Mouse (Mus musculus) CH12.LX (cell line): ENCODE results near the gene Suox. TPM values are rescaled to one million over a fixed set of nuclear protein-coding genes. Genes with fewer than 3 reads are reported as not detected.

Source experiments
- DNase-seq: peaks from one replicate; pipeline ENCODE4 v3.0.0-alpha.2; 2013; ENCODE audit errors: extremely low read depth
- H3K27ac ChIP-seq: 2 replicates; pipeline ENCODE4 v1.5.1; 2012; ENCODE audit warnings: low read depth, mild to moderate bottlenecking, control low read depth, moderate library complexity; ENCODE audit not compliant: insufficient read depth
- H3K27me3 ChIP-seq: replicated peaks from 2 replicates; pipeline ENCODE3; 2012; ENCODE audit warnings: inconsistent platforms
- H3K36me3 ChIP-seq, 2 experiments: replicated peaks in 1 of 2; 2 replicates each; pipeline versions ENCODE3 to v1.6.1; 2012; ENCODE audit warnings: inconsistent platforms in 1 of 2, low read length in 1 of 2, mild to moderate bottlenecking in 1 of 2, mixed read lengths in 1 of 2, moderate library complexity in 1 of 2; ENCODE audit not compliant: control insufficient read depth in 1 of 2, insufficient read depth in 1 of 2
- H3K4me1 ChIP-seq, 2 experiments: 2 replicates each; pipeline ENCODE4 v1.6.1; 2012; ENCODE audit warnings: inconsistent platforms in 1 of 2, moderate library complexity in 1 of 2; ENCODE audit not compliant: insufficient read depth in 2 of 2, control insufficient read depth in 1 of 2
- H3K4me2 ChIP-seq: 2 replicates; pipeline ENCODE4 v1.6.1; 2012; ENCODE audit warnings: low read depth, mild to moderate bottlenecking, control low read depth; ENCODE audit not compliant: poor library complexity, insufficient read depth, severe bottlenecking
- H3K4me3 ChIP-seq, 3 experiments: fragments of 150-350 bp in 1 of 3; sonication (generic) in 1 of 3; replicated peaks in 1 of 3; 2 replicates each; pipeline versions ENCODE3 to v1.5.1; 2011 to 2012; ENCODE audit warnings: low read depth in 2 of 3, low read length in 2 of 3, mild to moderate bottlenecking in 2 of 3, moderate library complexity in 2 of 3, control low read depth in 1 of 3, improper control_type of control experiment in 1 of 3, inconsistent platforms in 1 of 3, mixed read lengths in 1 of 3; ENCODE audit not compliant: poor library complexity in 1 of 3
- H3K79me2 ChIP-seq: replicated peaks from 2 replicates; pipeline ENCODE4 v1.6.1; 2012; ENCODE audit warnings: mild to moderate bottlenecking, moderate library complexity; ENCODE audit not compliant: control insufficient read depth, poor library complexity, insufficient read depth, severe bottlenecking; ENCODE audit errors: extremely low read depth
- H3K9ac ChIP-seq: 2 replicates; pipeline ENCODE4 v1.6.1; 2012; ENCODE audit warnings: low read depth, mild to moderate bottlenecking, control low read depth, moderate library complexity; ENCODE audit not compliant: insufficient read depth
- H3K9me3 ChIP-seq: replicated peaks from 2 replicates; pipeline ENCODE3; 2012; ENCODE audit warnings: low read length, inconsistent platforms, mixed read lengths
- BHLHE40 ChIP-seq: IDR thresholded peaks from 2 replicates; pipeline ENCODE4 v1.6.1; 2011; ENCODE audit warnings: mild to moderate bottlenecking, low read depth, low read length, improper control_type of control experiment
- CTCF ChIP-seq, 2 experiments: IDR thresholded peaks in 1 of 2; conservative IDR thresholded peaks in 1 of 2; 2 replicates each; pipeline ENCODE4 v1.5.1; 2011 to 2012; ENCODE audit warnings: low read depth in 2 of 2, low read length in 2 of 2, improper control_type of control experiment in 1 of 2, inconsistent platforms in 1 of 2, mild to moderate bottlenecking in 1 of 2, moderate library complexity in 1 of 2
- E2F4 ChIP-seq: IDR thresholded peaks from 2 replicates; pipeline ENCODE4 v1.6.1; 2011; ENCODE audit warnings: low read depth, low read length, improper control_type of control experiment; ENCODE audit not compliant: insufficient replicate concordance
- ELF1 ChIP-seq: IDR thresholded peaks from 2 replicates; pipeline ENCODE4 v1.6.1; 2014; ENCODE audit warnings: low read depth, mild to moderate bottlenecking, inconsistent platforms, low read length, improper control_type of control experiment
- IRF4 ChIP-seq: IDR thresholded peaks from 2 replicates; pipeline ENCODE4 v1.6.1; 2014; ENCODE audit warnings: low read depth, mild to moderate bottlenecking, inconsistent platforms, low read length, improper control_type of control experiment
- JUND ChIP-seq: conservative IDR thresholded peaks from 2 replicates; pipeline ENCODE4 v1.6.1; 2011; ENCODE audit warnings: low read depth, low read length, improper control_type of control experiment
- MAX ChIP-seq: IDR thresholded peaks from 2 replicates; pipeline ENCODE4 v1.6.1; 2011; ENCODE audit warnings: low read length, improper control_type of control experiment
- MAZ ChIP-seq: IDR thresholded peaks from 2 replicates; pipeline ENCODE4 v1.6.1; 2012; ENCODE audit warnings: low read depth, mild to moderate bottlenecking, inconsistent platforms, low read length, improper control_type of control experiment, moderate library complexity
- NRF1 ChIP-seq: IDR thresholded peaks from 2 replicates; pipeline ENCODE4 v1.6.1; 2014; ENCODE audit warnings: low read depth, mild to moderate bottlenecking, inconsistent platforms, low read length, improper control_type of control experiment, moderate library complexity
- PAX5 ChIP-seq: IDR thresholded peaks from 2 replicates; pipeline ENCODE4 v1.6.1; 2012; ENCODE audit warnings: low read length, inconsistent platforms, mixed read lengths
- POLR2AphosphoS2 ChIP-seq: IDR thresholded peaks from 2 replicates; pipeline ENCODE4 v1.6.1; 2011; ENCODE audit warnings: low read depth, low read length, improper control_type of control experiment
- RAD21 ChIP-seq: IDR thresholded peaks from 2 replicates; pipeline ENCODE4 v1.6.1; 2011; ENCODE audit warnings: low read depth, mild to moderate bottlenecking, low read length, improper control_type of control experiment, moderate library complexity
- RCOR1 ChIP-seq: conservative IDR thresholded peaks from 2 replicates; pipeline ENCODE4 v1.6.1; 2012; ENCODE audit warnings: low read depth, mild to moderate bottlenecking, inconsistent platforms, low read length, improper control_type of control experiment
- SIN3A ChIP-seq: IDR thresholded peaks from 2 replicates; pipeline ENCODE4 v1.6.1; 2012; ENCODE audit warnings: low read length, improper control_type of control experiment, inconsistent platforms
- TBP ChIP-seq: conservative IDR thresholded peaks from 2 replicates; pipeline ENCODE4 v1.6.1; 2011; ENCODE audit warnings: low read depth, low read length, improper control_type of control experiment
- UBTF ChIP-seq: IDR thresholded peaks from 2 replicates; pipeline ENCODE4 v1.6.1; 2012; ENCODE audit warnings: low read depth, mild to moderate bottlenecking, inconsistent platforms, low read length, improper control_type of control experiment, moderate library complexity
- USF2 ChIP-seq: conservative IDR thresholded peaks from 2 replicates; pipeline ENCODE4 v1.6.1; 2011; ENCODE audit warnings: low read depth, low read length, improper control_type of control experiment
- ZC3H11A ChIP-seq: IDR thresholded peaks from 2 replicates; pipeline ENCODE4 v1.6.1; 2012; ENCODE audit warnings: low read depth, mild to moderate bottlenecking, inconsistent platforms, low read length, improper control_type of control experiment
- ZKSCAN1 ChIP-seq: IDR thresholded peaks from 2 replicates; pipeline ENCODE4 v1.6.1; 2012; ENCODE audit warnings: low read depth, inconsistent platforms, low read length, improper control_type of control experiment, borderline replicate concordance
- ZNF384 ChIP-seq: IDR thresholded peaks from 2 replicates; pipeline ENCODE4 v1.6.1; 2012; ENCODE audit warnings: low read depth, low read length, improper control_type of control experiment, inconsistent platforms
- dilution Hi-C: fragments of 300-500 bp; cut with MboI; formaldehyde crosslinking; loops from 2 replicates; pipeline ENCODE4 v1.14.3; 2020; ENCODE audit warnings: low sequenced_read_pairs; ENCODE audit not compliant: extremely low pct_unique_long_range_greater_than_20kb, extremely low pct_ligation_motif_present
- in situ Hi-C: fragments of 300-500 bp; cut with MboI; formaldehyde crosslinking; loops from 3 replicates; pipeline ENCODE4 v1.14.3; 2019; ENCODE audit warnings: low sequenced_read_pairs, low pct_ligation_motif_present, low pct_unique_long_range_greater_than_20kb, mixed read lengths
- polyA plus RNA-seq: library from polyadenylated mRNA; unstranded; fragments of >175 nt; gene quantifications from 2 replicates; pipeline ENCODE4 v1.2.1, GENCODE M21; 2012; ENCODE audit warnings: low read depth; ENCODE audit not compliant: insufficient read length
- total RNA-seq, 2 experiments: library from RNA; depleted of rRNA; stranded (reverse); fragments of 300-350 nt in 1 of 2; fragments of >200 nt in 1 of 2; gene quantifications; 2 replicates each; pipeline ENCODE4 v1.2.3; 2012 to 2014

The Suox gene
- total and polyA plus RNA-seq, 3 experiments: 9.0 to 11.4 (median 10.5) TPM

DNA sequence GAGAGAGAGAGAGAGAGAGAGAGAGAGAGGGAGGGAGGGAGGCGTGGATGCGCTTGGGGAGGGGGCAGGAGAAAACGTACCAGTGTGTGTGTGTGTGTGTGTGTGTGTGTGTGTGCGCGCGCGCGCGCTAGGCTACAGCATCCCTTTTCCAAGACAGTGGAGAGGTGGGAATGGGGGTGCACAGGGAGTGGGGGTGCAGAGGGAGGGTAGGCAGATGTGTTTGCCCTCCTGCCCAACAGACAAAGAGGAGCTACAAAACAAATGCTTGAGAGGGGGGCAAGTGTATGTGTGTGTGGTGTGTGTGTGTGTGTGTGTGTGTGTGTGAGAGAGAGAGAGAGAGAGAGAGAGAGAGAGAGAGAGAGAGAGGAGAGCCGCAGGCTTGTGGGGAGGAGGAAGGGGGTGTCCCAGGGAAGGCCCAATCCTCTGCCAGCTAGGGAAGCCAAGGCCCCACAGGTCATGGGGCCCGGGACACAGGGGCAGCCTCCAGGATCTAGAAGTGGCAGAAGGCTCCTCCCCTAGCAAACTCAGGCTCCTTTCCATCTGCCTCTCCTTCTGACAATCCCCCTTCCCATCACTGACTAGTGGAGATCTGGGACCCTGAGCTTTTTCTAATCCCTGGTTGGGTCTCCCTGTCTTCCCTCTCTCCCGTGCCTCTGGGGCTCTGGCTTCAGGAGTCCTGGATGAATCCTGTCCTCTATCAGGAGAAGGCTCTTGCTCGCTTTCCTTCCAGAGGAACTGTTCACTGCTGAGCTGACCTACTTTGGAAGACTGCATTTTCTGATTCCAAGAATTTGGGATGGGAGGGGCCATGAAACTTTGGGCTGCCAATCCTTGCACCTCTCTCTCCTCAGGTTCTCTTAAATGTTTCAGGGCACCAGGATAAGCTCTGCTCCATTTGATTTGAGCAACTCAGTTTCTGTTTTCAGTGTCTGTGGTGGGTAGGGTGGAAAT, 27.5 kb downstream of the Suox start:
- H3K27ac ChIP-seq: no peak overlapping the region
- H3K4me1 ChIP-seq: peaks cover 19 to 30% of the 10 kb centered on the region in 2 experiments
- TF ChIP-seq MAX (no peak), JUND (no peak), E2F4 (no peak), USF2 (no peak), ZNF384 (no peak), IRF4 (no peak), TBP (no peak), POLR2AphosphoS2 (no peak), UBTF (no peak), ELF1 (no peak), SIN3A (no peak), MAZ (no peak), PAX5 (no peak), RAD21 (no peak), BHLHE40 (no peak), RCOR1 (no peak)
- DNase-seq: peak; percentile 39
- H3K36me3 ChIP-seq: no peaks in the 10 kb centered on the region
- in situ Hi-C loops (no loop called here), dilution Hi-C loops (no loop called here)
- H3K4me3 ChIP-seq: no peak overlapping the region
- no peaks in the 10 kb centered on the region for H3K27me3 ChIP-seq
- H3K79me2 ChIP-seq: no peaks in the 10 kb centered on the region
- H3K4me2 ChIP-seq: peak overlapping the region; percentile 32; the same call in 1 of the 2 replicates
- 0 out of 2 replicates have a peak overlapping the region, but pooled peaks have one; percentile 27 for H3K9ac ChIP-seq
- no peaks in the 10 kb centered on the region for H3K9me3 ChIP-seq

DNA sequence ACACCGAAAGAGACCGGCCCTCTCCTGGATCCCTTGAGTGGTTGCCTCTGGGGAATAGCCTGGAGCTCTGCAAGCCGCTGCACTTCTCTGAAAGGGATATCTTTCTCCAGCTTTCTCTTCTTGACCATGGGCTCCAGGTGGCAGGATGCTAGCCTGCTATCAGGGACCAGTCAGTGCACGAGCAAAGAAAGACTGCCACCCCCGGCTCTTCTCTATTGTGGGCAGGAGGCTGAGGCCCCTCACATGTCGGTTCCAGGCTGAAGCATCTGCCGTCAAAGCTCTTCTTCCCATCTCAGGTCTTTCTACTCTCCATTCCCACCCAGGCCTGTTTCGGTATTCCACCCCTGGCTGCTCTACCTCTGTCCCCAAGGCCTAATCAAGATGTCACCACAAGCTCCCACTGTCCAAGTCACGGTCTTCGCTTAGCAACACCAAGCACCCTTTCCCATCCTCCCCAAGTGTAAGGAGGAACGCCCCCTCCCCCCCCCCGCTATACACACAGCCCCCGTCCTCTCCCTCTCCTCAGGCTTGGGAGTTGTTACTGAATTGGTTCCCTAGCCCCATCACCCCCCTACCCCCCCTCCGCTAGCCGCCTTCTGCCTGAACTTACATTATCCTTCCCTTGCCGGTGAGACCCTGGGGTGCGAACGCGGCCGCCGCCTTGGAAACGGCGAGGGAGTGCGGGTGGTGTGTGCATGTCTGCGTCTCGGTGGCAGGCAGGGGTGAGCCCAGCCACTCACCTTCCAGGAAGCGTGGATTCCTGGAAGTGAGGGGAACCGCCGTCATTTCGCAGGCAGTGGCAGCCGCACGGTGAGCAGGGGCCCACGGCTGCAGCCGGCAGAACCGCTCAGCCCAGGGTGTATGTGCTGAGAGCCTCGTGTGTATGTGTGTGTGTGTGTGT, 28.5 kb downstream of the Suox start, which contains the start of gene Ikzf4:
Gene Ikzf4, minus strand, starts transcription at position 881 of the 901 bp plus-strand sequence.
- Histone ChIP-seq H3K79me2 (no peaks in the 10 kb centered on the region), H3K27me3 (no peaks in the 10 kb centered on the region), H3K36me3 (no peaks in the 10 kb centered on the region), H3K4me1 (peaks cover 19 to 30% of the 10 kb centered on the region in 2 experiments), H3K4me2 (peak within 1 kb of the TSS; percentile 32; the same call in 1 of the 2 replicates), H3K4me3 (no peak within 1 kb of the TSS), H3K9me3 (no peaks in the 10 kb centered on the region), H3K9ac (0 out of 2 replicates have a peak within 1 kb of the TSS, but pooled peaks have one; percentile 27), H3K27ac (no peak within 1 kb of the TSS)
- no peak for DNase-seq
- TF ChIP-seq USF2 (no peak), ZC3H11A (no peak), ZNF384 (no peak), MAX (no peak), BHLHE40 (no peak), RCOR1 (no peak), CTCF (conservative IDR thresholded peaks at IDR 0.05 in 1 of 2, IDR thresholded peaks at IDR 0.05 in 1 of 2; ENCODE audit: low read depth in 2 of 2, low read length in 2 of 2) (no peak), ZKSCAN1 (no peak), NRF1 (no peak), SIN3A (no peak)
- dilution Hi-C loops (no loop called here), in situ Hi-C loops (no loop called here)
